Comparison of ENCODE assay signal across 30 mouse cellular contexts in the genomic region with DNA sequence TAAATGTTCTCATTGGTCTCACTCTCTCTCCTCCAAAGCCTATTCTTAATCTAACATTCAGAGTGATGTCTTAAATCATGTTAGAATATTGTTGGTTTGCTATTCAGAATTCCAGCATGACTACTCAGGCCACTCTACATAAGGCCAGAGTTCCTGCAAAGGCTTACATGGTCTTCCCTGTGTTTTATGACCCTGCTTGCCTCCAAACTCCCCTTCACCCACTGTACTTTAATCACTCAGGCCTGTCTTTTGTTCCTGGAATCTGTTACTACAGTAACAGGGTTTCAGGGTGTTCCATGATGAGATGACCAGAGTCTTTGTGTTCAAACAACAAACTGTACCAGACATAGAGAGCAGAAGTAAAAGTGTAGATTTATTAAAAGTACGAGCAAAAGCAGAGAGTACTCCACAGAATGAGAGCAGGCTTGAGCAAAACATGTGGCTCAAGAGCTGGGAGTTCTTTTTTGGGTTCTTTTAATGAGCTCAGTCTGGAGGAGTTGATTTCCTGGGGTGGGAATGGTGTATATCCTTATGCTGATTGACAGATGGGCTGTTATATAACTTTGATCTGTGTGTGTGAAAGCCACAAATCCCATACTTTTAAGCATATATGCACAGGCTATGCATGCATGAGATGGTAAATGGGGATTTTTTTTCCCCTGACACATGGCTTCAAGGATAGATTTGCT. TPM values are rescaled to one million over a fixed set of nuclear protein-coding genes. Genes with fewer than 3 reads are reported as not detected.
DNase-seq lines count a peak whose midpoint lies in the region; ATAC-seq and TF ChIP-seq lines count a peak whose summit lies in the region.
"Had no signal": no experiment of that assay in that cellular context is flagged by ENCODE, and none has a peak within 500 bp of the region (broad histone marks: within the 10 kb centered on the region; RNA-seq: fewer than 3 reads in every experiment).

No protein-coding gene starts in this region.

- no peaks in the 10 kb centered on the region for H3K9me3 ChIP-seq in kidney, embryonic 15.5 days (replicated peaks)
- no peaks in the 10 kb centered on the region for H3K9me3 ChIP-seq in lung, embryonic 14.5 days (ENCODE audit: low read depth, low read length)
- H3K9me3 ChIP-seq in limb, embryonic 10.5 days (replicated peaks) = no peaks in the 10 kb centered on the region
- H3K9me3 ChIP-seq in hindbrain, postnatal 0 days (ENCODE audit: low read length) = no peaks in the 10 kb centered on the region
- H3K9me3 ChIP-seq: embryonic facial prominence, embryonic 13.5 days; forebrain, embryonic 10.5 days; heart, embryonic 12.5 days; liver, embryonic 13.5 days; midbrain, embryonic 15.5 days; neural tube, embryonic 15.5 days had no signal

- no peak for DNase-seq in kidney, adult 8-10 months
- DNase-seq in lung, embryonic 14.5 days = peak; percentile 19
- DNase-seq in lung, postnatal 4 days = no peak
- DNase-seq in brain, adult 2 months (ENCODE audit: low read depth, low spot score) = peak; percentile 58
- no peak for DNase-seq in limb, embryonic 10.5 days (ENCODE audit: low spot score)
- no peak for DNase-seq in hindbrain, postnatal 0 days (ENCODE audit: low spot score)
- DNase-seq: adrenal gland, postnatal 14 days; cerebellum, adult 18-20 months; cerebellum, postnatal 10 days; gastrocnemius, postnatal 25 days; heart, adult 11 months; kidney, adult 11 months; kidney, postnatal 25 days; liver, embryonic 13.5 days; lung, adult 18-20 months; retina, postnatal 1 day; thymus, adult 2 months; thymus, postnatal 36 days had no signal

- no peak for TF ChIP-seq CTCF in lung, embryonic 14.5 days (IDR thresholded peaks at IDR 0.05; ENCODE audit: low read depth)
- TF ChIP-seq CTCF in hindbrain, postnatal 0 days (IDR thresholded peaks at IDR 0.05; ENCODE audit: low read depth) = no peak

- no peaks in the 10 kb centered on the region for H3K27me3 ChIP-seq in kidney, embryonic 15.5 days
- H3K27me3 ChIP-seq in lung, embryonic 14.5 days (ENCODE audit: insufficient read depth, low read length) = no peaks in the 10 kb centered on the region
- H3K27me3 ChIP-seq in limb, embryonic 10.5 days (ENCODE audit: low read depth, poor library complexity, severe bottlenecking) = no peaks in the 10 kb centered on the region
- H3K27me3 ChIP-seq in hindbrain, postnatal 0 days (ENCODE audit: insufficient read depth, low read length) = no peaks in the 10 kb centered on the region
- H3K27me3 ChIP-seq: embryonic facial prominence, embryonic 13.5 days; heart, embryonic 12.5 days; liver, embryonic 13.5 days; midbrain, embryonic 15.5 days; neural tube, embryonic 15.5 days had no signal

- peak; percentile 70 for ATAC-seq in kidney, embryonic 15.5 days (replicated peaks; ENCODE audit: low FRiP score)
- no peak; the same call in 1 of the 2 replicates for ATAC-seq in lung, embryonic 14.5 days (ENCODE audit: insufficient read depth)
- ATAC-seq in hindbrain, postnatal 0 days = no peak
- ATAC-seq: CD4-positive, CD25-positive, alpha-beta regulatory T cell, adult 4 months; forebrain, embryonic 16.5 days; inflammation-experienced regulatory T-cells, adult 6 months; midbrain, embryonic 15.5 days had no signal

- H3K36me3 ChIP-seq in kidney, embryonic 15.5 days = no peaks in the 10 kb centered on the region
- H3K36me3 ChIP-seq in lung, embryonic 14.5 days (ENCODE audit: insufficient read depth) = no peaks in the 10 kb centered on the region
- H3K36me3 ChIP-seq in limb, embryonic 10.5 days = no peaks in the 10 kb centered on the region
- no peaks in the 10 kb centered on the region for H3K36me3 ChIP-seq in hindbrain, postnatal 0 days (ENCODE audit: insufficient read depth, low read length)
- H3K36me3 ChIP-seq: embryonic facial prominence, embryonic 13.5 days; forebrain, embryonic 10.5 days; heart, embryonic 12.5 days; liver, embryonic 13.5 days; midbrain, embryonic 15.5 days; neural tube, embryonic 15.5 days had no signal

- H3K27ac ChIP-seq in kidney, embryonic 15.5 days = peak overlapping the region; percentile 52; the same call in 1 of the 2 replicates
- H3K27ac ChIP-seq in lung, embryonic 14.5 days (ENCODE audit: low read depth) = no peak overlapping the region
- H3K27ac ChIP-seq in limb, embryonic 10.5 days = 0 out of 2 replicates have a peak overlapping the region, but pooled peaks have one; percentile 47
- no peak overlapping the region for H3K27ac ChIP-seq in hindbrain, postnatal 0 days
- H3K27ac ChIP-seq: embryonic facial prominence, embryonic 13.5 days; forebrain, embryonic 10.5 days; hindbrain, embryonic 14.5 days; liver, embryonic 13.5 days; macrophage; midbrain, embryonic 15.5 days; neural tube, embryonic 15.5 days; stomach, postnatal 0 days had no signal

- no peak overlapping the region for H3K4me3 ChIP-seq in kidney, embryonic 15.5 days (replicated peaks)
- H3K4me3 ChIP-seq in lung, embryonic 14.5 days (ENCODE audit: low read depth, low read length) = no peak overlapping the region
- H3K4me3 ChIP-seq in limb, embryonic 10.5 days = no peak overlapping the region
- no peak overlapping the region for H3K4me3 ChIP-seq in hindbrain, postnatal 0 days (ENCODE audit: low read length)
- H3K4me3 ChIP-seq: embryonic facial prominence, embryonic 13.5 days; forebrain, embryonic 10.5 days; heart, embryonic 12.5 days; liver, embryonic 13.5 days; midbrain, embryonic 15.5 days; neural tube, embryonic 15.5 days had no signal

- no peak overlapping the region for H3K9ac ChIP-seq in kidney, embryonic 15.5 days
- H3K9ac ChIP-seq in lung, embryonic 14.5 days = no peak overlapping the region
- no peak overlapping the region for H3K9ac ChIP-seq in hindbrain, postnatal 0 days (replicated peaks; ENCODE audit: low read length)
- H3K9ac ChIP-seq: embryonic facial prominence, embryonic 13.5 days; heart, embryonic 12.5 days; hindbrain, embryonic 14.5 days; liver, embryonic 13.5 days; midbrain, embryonic 15.5 days; neural tube, embryonic 15.5 days had no signal

- 51% methylated on average over 1 of the region's 1 CpGs for WGBS in kidney, embryonic 15.5 days
- 51% methylated on average over 1 of the region's 1 CpGs for WGBS in lung, embryonic 14.5 days
- WGBS in limb, embryonic 10.5 days = 78% methylated on average over 1 of the region's 1 CpGs
- 85% methylated on average over 1 of the region's 1 CpGs for WGBS in hindbrain, postnatal 0 days

- peaks cover 14% of the 10 kb centered on the region; the same call in 1 of the 2 replicates for H3K4me1 ChIP-seq in kidney, embryonic 15.5 days
- H3K4me1 ChIP-seq in lung, embryonic 14.5 days (ENCODE audit: insufficient read depth) = 0 out of 2 replicates have a peak, but pooled peaks cover 2% of the 10 kb centered on the region
- peaks cover 12% of the 10 kb centered on the region for H3K4me1 ChIP-seq in limb, embryonic 10.5 days
- H3K4me1 ChIP-seq in hindbrain, postnatal 0 days (ENCODE audit: insufficient read depth, low read length) = no peaks in the 10 kb centered on the region
- H3K4me1 ChIP-seq: embryonic facial prominence, embryonic 13.5 days; forebrain, embryonic 10.5 days; liver, embryonic 13.5 days; midbrain, embryonic 15.5 days; neural tube, embryonic 15.5 days had no signal

- H3K4me2 ChIP-seq in kidney, embryonic 15.5 days = no peak overlapping the region
- no peak overlapping the region for H3K4me2 ChIP-seq in lung, embryonic 14.5 days
- no peak overlapping the region for H3K4me2 ChIP-seq in hindbrain, postnatal 0 days (ENCODE audit: low read depth, low read length)
- H3K4me2 ChIP-seq: embryonic facial prominence, embryonic 13.5 days; heart, embryonic 12.5 days; hindbrain, embryonic 14.5 days; liver, embryonic 13.5 days; midbrain, embryonic 15.5 days; neural tube, embryonic 15.5 days had no signal

RNA-seq across cellular contexts. Expression of a gene that starts 39.5 kb away (rescaled TPM):
- 26.0 and 29.5 TPM in 2 replicates for polyA plus RNA-seq in kidney, embryonic 15.5 days (2015; fragmentation: Nextera tagmentation; extraction: Ambion mirVana)
- polyA plus RNA-seq in lung, embryonic 14.5 days (2014; fragmentation: Nextera tagmentation; extraction: Ambion mirVana) = 44.4 and 47.4 TPM in 2 replicates
- polyA plus RNA-seq in limb, embryonic 10.5 days (2016; fragmentation: Nextera tagmentation; extraction: Ambion mirVana) = 37.5 and 45.9 TPM in 2 replicates
- 21.6 and 23.7 TPM in 2 replicates for total RNA-seq in hindbrain, postnatal 0 days (2014; rRNA removed)
- 21.6 and 22.0 TPM in 2 replicates for polyA plus RNA-seq in hindbrain, postnatal 0 days (2015; fragmentation: Nextera tagmentation; extraction: Ambion mirVana)

Comparison
In these comparisons a context has a peak if more than half of its experiments do, and no peak if none do; other contexts are left out.
1. DNase-seq: peak in lung, embryonic 14.5 days (single experiment) and brain, adult 2 months (single experiment); none in kidney, adult 8-10 months (0 of 2), lung, postnatal 4 days (0 of 2), limb, embryonic 10.5 days (single experiment) and hindbrain, postnatal 0 days (single experiment).
2. H3K27ac ChIP-seq: peak in kidney, embryonic 15.5 days (single experiment) and limb, embryonic 10.5 days (single experiment); none in lung, embryonic 14.5 days (single experiment) and hindbrain, postnatal 0 days (single experiment).